8 mouse cellular contexts compared by ENCODE assay signal in the genomic region with DNA sequence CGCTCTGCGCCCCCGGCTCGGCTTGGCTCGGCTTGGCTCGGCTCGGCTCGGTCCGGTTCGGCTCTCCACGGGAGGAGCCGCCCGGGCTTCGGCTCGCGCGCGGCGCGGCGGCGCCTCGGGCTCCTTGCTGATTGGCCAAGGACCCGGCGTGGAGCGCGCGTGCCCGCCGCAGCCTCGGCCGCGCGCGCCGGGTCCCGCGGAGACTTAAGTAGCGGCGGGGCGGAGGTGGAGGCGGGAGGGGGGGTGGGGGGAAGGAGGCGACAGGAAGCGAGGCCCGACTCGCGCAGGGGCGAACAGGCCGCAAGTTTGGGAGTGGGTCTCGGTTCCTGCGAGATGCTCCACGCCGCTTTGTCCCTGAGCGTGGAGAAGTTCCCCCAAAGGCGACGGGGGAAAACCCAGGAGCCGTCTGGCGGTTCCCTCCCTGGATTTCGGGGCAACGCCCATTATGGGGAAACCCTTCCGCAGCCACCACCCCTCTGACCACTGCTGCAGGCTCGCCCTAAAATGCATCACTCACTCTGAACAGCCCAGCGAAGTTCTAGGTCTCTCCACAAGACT. TPM values are rescaled to one million over a fixed set of nuclear protein-coding genes. Genes with fewer than 3 reads are reported as not detected.
DNase-seq lines count a peak whose midpoint lies in the region; ATAC-seq lines count a peak whose summit lies in the region.

Camkk2 (minus strand) TSS at position 133 of the 558 bp plus-strand sequence.

- ATAC-seq in hindbrain, embryonic 13.5 days (ENCODE audit: low FRiP score) = peak; percentile 88

- H3K36me3 ChIP-seq in hindbrain, embryonic 13.5 days = no peaks in the 10 kb centered on the region

- no peaks in the 10 kb centered on the region for H3K27me3 ChIP-seq in hindbrain, embryonic 13.5 days

- H3K4me2 ChIP-seq in hindbrain, embryonic 13.5 days = peak within 1 kb of the TSS; percentile 89

- peak within 1 kb of the TSS; percentile 91 for H3K9ac ChIP-seq in hindbrain, embryonic 13.5 days

- peaks cover 21% of the 10 kb centered on the region for H3K4me1 ChIP-seq in hindbrain, embryonic 13.5 days (replicated peaks)

- peak within 1 kb of the TSS; percentile 89 for H3K4me3 ChIP-seq in hindbrain, embryonic 13.5 days

- peak within 1 kb of the TSS; percentile 77 for H3K27ac ChIP-seq in hindbrain, embryonic 13.5 days

- 0% methylated on average over 55 of the region's 63 CpGs for WGBS in hindbrain, embryonic 13.5 days

- H3K9me3 ChIP-seq in hindbrain, embryonic 13.5 days = 0 out of 2 replicates have a peak, but pooled peaks cover 3% of the 10 kb centered on the region

- DNase-seq in T-cell, adult 2 months (ENCODE audit: low spot score) = peak; percentile 80
- DNase-seq in cerebellum, postnatal 25 days = peak; percentile 89 to 94
- DNase-seq in frontal cortex, postnatal 25 days (ENCODE audit: low spot score in 2 of 2) = peak; percentile 45 to 63
- peak; percentile 79 for DNase-seq in left cerebral cortex, adult 11 months (ENCODE audit: low spot score)
- DNase-seq in lung, postnatal 4 days = peak; percentile 88 to 95
- peak; percentile 90 for DNase-seq in retina, postnatal 1 day
- DNase-seq in urinary bladder, adult 18-20 months (ENCODE audit: low spot score in 2 of 2) = peak; percentile 67 to 73

RNA-seq across cellular contexts. Expression of gene Camkk2, which starts in this region (rescaled TPM):
- 59.1 and 60.3 TPM in 2 replicates for polyA plus RNA-seq in hindbrain, embryonic 13.5 days (2015; fragmentation: Nextera tagmentation; extraction: Ambion mirVana)

Comparison
In these comparisons a context has a peak if more than half of its experiments do, and no peak if none do; other contexts are left out.
1. Peak in every context shown above with its lines: DNase-seq, ATAC-seq, H3K4me3 ChIP-seq and H3K27ac ChIP-seq.